8 mouse cellular contexts compared by ENCODE assay signal in genomic region chr16:42169447-42170140, GRCm38 (mm10).
DNase-seq lines count a peak whose midpoint lies in the region; ATAC-seq and TF ChIP-seq lines count a peak whose summit lies in the region.

No protein-coding gene starts in this region.

- H3K4me1 ChIP-seq in limb, embryonic 13.5 days = no peaks in the 10 kb centered on the region
- 0 out of 2 replicates have a peak, but pooled peaks cover 3% of the 10 kb centered on the region for H3K4me1 ChIP-seq in neural tube, embryonic 15.5 days

- H3K4me3 ChIP-seq in gastrocnemius, adult 2 months = no peak overlapping the region
- no peak overlapping the region for H3K4me3 ChIP-seq in limb, embryonic 13.5 days
- H3K4me3 ChIP-seq in neural tube, embryonic 15.5 days (replicated peaks) = no peak overlapping the region

- H3K27me3 ChIP-seq in limb, embryonic 13.5 days = no peaks in the 10 kb centered on the region
- no peaks in the 10 kb centered on the region for H3K27me3 ChIP-seq in neural tube, embryonic 15.5 days (replicated peaks)

- H3K9me3 ChIP-seq in limb, embryonic 13.5 days = no peaks in the 10 kb centered on the region
- no peaks in the 10 kb centered on the region for H3K9me3 ChIP-seq in neural tube, embryonic 15.5 days (replicated peaks)

- peak; percentile 64; the same call in 1 of the 2 replicates for ATAC-seq in limb, embryonic 13.5 days (ENCODE audit: low FRiP score, low read depth)
- ATAC-seq in neural tube, embryonic 15.5 days (ENCODE audit: low FRiP score) = peak; percentile 65; the same call in 1 of the 2 replicates

- no peak overlapping the region for H3K4me2 ChIP-seq in limb, embryonic 13.5 days (replicated peaks)
- H3K4me2 ChIP-seq in neural tube, embryonic 15.5 days = no peak overlapping the region

- DNase-seq in A20 (ENCODE audit: low read depth, low spot score) (peak; percentile 65), WW6 (ENCODE audit: low read depth, low spot score) (peak; percentile 36)
- DNase-seq in cerebellum, postnatal 14 days = peak; percentile 90 to 91
- peak; percentile 74 for DNase-seq in gastrocnemius, adult 2 months
- DNase-seq in kidney, adult 9 months = peak; percentile 66
- peak; percentile 86 for DNase-seq in testis, postnatal 10 days (ENCODE audit: low spot score)

- intact Hi-C loops in gastrocnemius, adult 2 months (cut with DNase I) = no loop called here

- peak; percentile 95 for TF ChIP-seq CTCF in gastrocnemius, adult 2 months (IDR thresholded peaks at IDR 0.05)

- H3K27ac ChIP-seq in gastrocnemius, adult 2 months = no peak overlapping the region
- no peak overlapping the region for H3K27ac ChIP-seq in limb, embryonic 13.5 days
- no peak overlapping the region for H3K27ac ChIP-seq in neural tube, embryonic 15.5 days (replicated peaks)

- no peak overlapping the region for H3K9ac ChIP-seq in limb, embryonic 13.5 days
- H3K9ac ChIP-seq in neural tube, embryonic 15.5 days (replicated peaks) = no peak overlapping the region

- H3K36me3 ChIP-seq in limb, embryonic 13.5 days = no peaks in the 10 kb centered on the region
- no peaks in the 10 kb centered on the region for H3K36me3 ChIP-seq in neural tube, embryonic 15.5 days

- 26% methylated on average over 8 of the region's 8 CpGs for WGBS in limb, embryonic 13.5 days
- WGBS in neural tube, embryonic 15.5 days = 24% methylated on average over 8 of the region's 8 CpGs

Comparison
In these comparisons a context has a peak if more than half of its experiments do, and no peak if none do; other contexts are left out.
1. DNase-seq: peak in every context shown above with its lines; median percentile 90 in cerebellum, postnatal 14 days; 86 in testis, postnatal 10 days; 74 in gastrocnemius, adult 2 months; 66 in kidney, adult 9 months; 65 in A20; 36 in WW6.